Mouse (Mus musculus) brain, embryonic 14.5 days (tissue): ENCODE results near the gene Ryr1.

Experiments used
- CTCF ChIP-seq: fragments of 200-500 bp; IDR thresholded peaks from 2 replicates; pipeline ENCODE4 v1.5.1; 2012; ENCODE audit warnings: inconsistent platforms, mild to moderate bottlenecking, moderate library complexity, borderline replicate concordance; ENCODE audit not compliant: insufficient read depth, insufficient read length; ENCODE audit errors: extremely low read depth
- POLR2A ChIP-seq: fragments of 200-500 bp; IDR thresholded peaks from 2 replicates; pipeline ENCODE4 v1.6.1; 2012; ENCODE audit warnings: mild to moderate bottlenecking, inconsistent platforms, borderline replicate concordance; ENCODE audit not compliant: poor library complexity, insufficient read depth, insufficient read length, severe bottlenecking; ENCODE audit errors: extremely low read depth

- no peak for TF ChIP-seq CTCF
- no peak for TF ChIP-seq POLR2A
Measured at GRCm38 (mm10) chr7:29048615-29049014, 76.4 kb downstream of the Ryr1 start.
